Mouse (Mus musculus) neural tube, embryonic 15.5 days (tissue): ENCODE results near the gene Krt19. TPM values are rescaled to one million over a fixed set of nuclear protein-coding genes. Genes with fewer than 3 reads are reported as not detected.

Experiments used
- ATAC-seq: fragments of 200-750 bp; cut with Nextera tagmentation; 2 replicates; pipeline ENCODE4 v1.8.0; 2017; ENCODE audit warnings: mild to moderate bottlenecking, moderate TSS enrichment, moderate library complexity; ENCODE audit not compliant: low FRiP score
- H3K27ac ChIP-seq: fragments of 300-500 bp; sonication (generic); replicated peaks from 2 replicates; pipeline ENCODE4 v1.5.1; 2015; ENCODE audit warnings: mild to moderate bottlenecking, inconsistent platforms
- H3K27me3 ChIP-seq: fragments of 300-500 bp; sonication (generic); replicated peaks from 2 replicates; pipeline ENCODE4 v1.6.1; 2015; ENCODE audit warnings: inconsistent platforms
- H3K36me3 ChIP-seq: fragments of 300-500 bp; sonication (generic); 2 replicates; pipeline ENCODE4 v1.6.1; 2015; ENCODE audit warnings: inconsistent platforms
- H3K4me1 ChIP-seq: fragments of 300-500 bp; sonication (generic); 2 replicates; pipeline ENCODE4 v1.6.1; 2015; ENCODE audit warnings: inconsistent platforms
- H3K4me2 ChIP-seq: fragments of 300-500 bp; sonication (generic); 2 replicates; pipeline ENCODE4 v1.6.1; 2015; ENCODE audit warnings: inconsistent platforms, mild to moderate bottlenecking, moderate library complexity
- H3K4me3 ChIP-seq: fragments of 300-500 bp; sonication (generic); replicated peaks from 2 replicates; pipeline ENCODE4 v1.5.1; 2015; ENCODE audit warnings: mild to moderate bottlenecking, inconsistent platforms
- H3K9ac ChIP-seq: fragments of 300-500 bp; sonication (generic); replicated peaks from 2 replicates; pipeline ENCODE4 v1.6.1; 2015; ENCODE audit warnings: mild to moderate bottlenecking, inconsistent platforms
- H3K9me3 ChIP-seq: fragments of 300-500 bp; sonication (generic); replicated peaks from 2 replicates; pipeline ENCODE4 v1.6.1; 2016; ENCODE audit warnings: inconsistent platforms
- WGBS: fragments of 180-500 bp; shearing (Covaris S2); methylation state at CpG from one replicate; pipeline ENCODE4 v1.1.7; 2015; ENCODE audit warnings: mixed read lengths; 5-methylcytosine and 5-hydroxymethylcytosine counted together
- polyA plus RNA-seq: library from polyadenylated mRNA; unstranded; fragments of >200 nt; fragmentation: Nextera tagmentation; extraction: Ambion mirVana; gene quantifications from 2 replicates; pipeline ENCODE4 v1.2.1, GENCODE M21; 2015

Krt19 gene
- polyA plus RNA-seq, 1 experiment from 2014 or later: 4.5 TPM

DNA sequence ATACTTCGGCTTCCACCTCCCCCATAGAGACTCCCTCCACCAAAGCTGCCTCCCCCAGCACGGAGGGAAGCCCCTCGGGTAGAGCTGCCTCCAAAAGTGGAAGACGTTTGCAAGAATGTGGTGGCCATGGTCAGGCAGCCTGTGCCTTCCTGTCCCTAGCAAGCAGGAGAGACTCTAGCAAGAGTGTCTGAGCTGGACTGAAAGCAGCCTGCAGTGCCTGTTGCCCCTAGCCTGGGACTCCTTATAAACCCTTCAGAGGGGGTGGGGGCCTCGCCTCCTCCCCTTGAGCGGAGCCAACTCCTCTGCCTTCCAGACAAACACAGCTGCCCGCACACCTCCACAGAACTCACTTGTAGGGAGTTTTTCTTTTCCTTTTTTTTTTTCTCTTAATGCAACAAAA, 12.7 kb downstream of the Krt19 start, which contains the start of gene Krt15:
Krt15 (minus strand) TSS at position 198 of the 400 bp plus-strand sequence.
- Histone ChIP-seq H3K9me3 (no peaks in the 10 kb centered on the region), H3K4me1 (peaks cover 7% of the 10 kb centered on the region), H3K4me2 (no peak within 1 kb of the TSS), H3K9ac (no peak within 1 kb of the TSS), H3K27me3 (no peaks in the 10 kb centered on the region), H3K4me3 (no peak within 1 kb of the TSS), H3K36me3 (no peaks in the 10 kb centered on the region), H3K27ac (no peak within 1 kb of the TSS)
- WGBS: 72% methylated on average over 7 of the region's 7 CpGs
- ATAC-seq: no peak

DNA sequence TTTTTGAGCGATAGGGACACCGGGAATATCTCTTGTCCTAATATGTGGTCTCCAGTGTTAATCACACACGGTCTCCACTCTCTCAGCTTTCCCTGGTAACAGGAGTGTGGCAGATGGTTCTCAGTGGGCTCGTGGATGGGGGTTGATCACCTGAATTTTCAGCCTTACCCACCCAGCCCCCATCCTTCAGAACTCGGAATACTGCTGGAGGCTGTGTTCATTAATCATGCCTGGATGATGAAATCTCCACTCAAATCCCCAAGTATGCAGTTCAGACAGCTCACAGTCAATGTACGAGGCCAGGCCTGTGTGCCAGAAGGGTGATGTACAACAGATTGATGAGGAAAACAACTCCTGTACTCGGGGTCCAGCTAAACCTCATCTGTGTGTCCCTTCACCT, 23.6 kb downstream of the Krt19 start:
- Histone ChIP-seq H3K4me3 (no peak overlapping the region), H3K27ac (no peak overlapping the region), H3K4me1 (no peaks in the 10 kb centered on the region), H3K36me3 (no peaks in the 10 kb centered on the region), H3K9ac (no peak overlapping the region), H3K9me3 (no peaks in the 10 kb centered on the region), H3K27me3 (no peaks in the 10 kb centered on the region), H3K4me2 (no peak overlapping the region)
- 77% methylated on average over 7 of the region's 7 CpGs for WGBS
- no peak for ATAC-seq

DNA sequence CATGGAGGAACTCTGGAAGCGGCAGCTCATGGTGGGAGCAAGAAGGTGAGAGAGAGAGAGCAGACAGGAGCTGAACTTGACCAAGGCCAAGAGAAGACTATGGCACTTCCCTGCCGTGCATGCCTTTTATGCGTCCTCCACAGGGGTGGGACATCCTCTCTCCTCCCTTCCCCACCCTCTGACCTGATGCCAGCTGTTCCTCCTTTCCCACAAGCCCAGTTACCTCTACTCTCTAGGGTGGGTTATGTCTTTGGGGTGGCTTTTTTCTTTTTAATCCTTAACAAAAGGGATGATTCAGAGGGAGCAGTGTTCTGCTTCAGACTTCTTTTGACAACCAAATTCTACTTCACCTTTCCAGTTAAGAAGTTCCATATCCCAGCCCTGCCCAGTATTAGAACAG, 27.0 kb downstream of the Krt19 start, which contains the start of gene Krt13:
Krt13 (minus strand) TSS at position 101 of the 400 bp plus-strand sequence.
- Histone ChIP-seq H3K9me3 (no peaks in the 10 kb centered on the region), H3K27me3 (no peaks in the 10 kb centered on the region), H3K27ac (no peak within 1 kb of the TSS), H3K36me3 (no peaks in the 10 kb centered on the region), H3K9ac (no peak within 1 kb of the TSS), H3K4me2 (no peak within 1 kb of the TSS), H3K4me3 (no peak within 1 kb of the TSS), H3K4me1 (no peaks in the 10 kb centered on the region)
- WGBS: 71% methylated on average over 3 of the region's 3 CpGs
- no peak for ATAC-seq

GRCm38 (mm10) chr11:100120331-100120730, 28.1 kb downstream of the Krt19 start:
- H3K9ac ChIP-seq: no peak overlapping the region
- H3K9me3 ChIP-seq: no peaks in the 10 kb centered on the region
- ATAC-seq: no peak
- H3K27ac ChIP-seq: no peak overlapping the region
- no peaks in the 10 kb centered on the region for H3K36me3 ChIP-seq
- no peak overlapping the region for H3K4me2 ChIP-seq
- no peaks in the 10 kb centered on the region for H3K27me3 ChIP-seq
- no peaks in the 10 kb centered on the region for H3K4me1 ChIP-seq
- 90% methylated on average over 5 of the region's 5 CpGs for WGBS
- H3K4me3 ChIP-seq: no peak overlapping the region

GRCm38 (mm10) chr11:100113742-100114029, 34.8 kb downstream of the Krt19 start:
- Histone ChIP-seq H3K9ac (no peak overlapping the region), H3K4me1 (no peaks in the 10 kb centered on the region), H3K27me3 (no peaks in the 10 kb centered on the region), H3K27ac (no peak overlapping the region), H3K4me3 (no peak overlapping the region), H3K36me3 (no peaks in the 10 kb centered on the region), H3K9me3 (no peaks in the 10 kb centered on the region), H3K4me2 (no peak overlapping the region)
- ATAC-seq: no peak
- WGBS: 73% methylated on average over 2 of the region's 2 CpGs

DNA sequence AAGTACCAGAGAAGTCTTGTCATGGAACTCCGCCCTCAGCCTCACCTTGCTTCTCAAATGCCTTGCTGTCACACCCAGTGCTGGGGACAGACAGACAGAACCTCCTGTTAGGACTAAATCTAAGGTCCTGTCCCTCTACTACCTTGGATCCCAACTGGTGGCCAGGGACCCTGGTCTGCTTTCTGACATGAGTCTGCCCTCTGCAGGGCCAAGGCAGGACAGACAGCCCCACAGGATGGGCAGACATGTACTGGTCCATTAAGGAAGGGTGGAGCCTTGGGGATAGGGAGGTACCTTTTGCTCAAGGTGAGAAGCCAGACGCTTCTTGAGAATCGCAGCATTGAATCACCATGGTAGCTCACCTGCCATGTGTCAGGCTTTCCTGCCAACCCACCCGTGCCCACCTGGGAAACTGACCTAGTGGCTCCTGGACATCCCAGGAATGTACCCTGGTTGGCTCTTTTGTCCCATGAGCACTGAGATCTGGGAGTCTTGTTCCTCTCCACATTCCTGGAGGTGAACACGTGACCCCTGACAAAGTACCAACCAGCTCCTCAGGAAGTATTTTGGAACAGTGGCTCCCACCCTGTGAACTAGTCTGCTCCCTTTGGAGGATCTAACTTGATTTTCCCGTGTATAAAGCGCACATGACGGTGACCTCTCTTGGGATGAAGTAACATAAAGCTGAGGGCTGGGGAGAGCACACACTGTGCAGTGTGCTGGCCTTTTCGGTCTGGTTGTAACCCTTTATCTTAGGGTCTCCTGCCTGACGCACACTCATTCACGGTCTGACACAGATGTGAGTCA, 35.3 kb downstream of the Krt19 start:
- Histone ChIP-seq H3K4me2 (no peak overlapping the region), H3K36me3 (no peaks in the 10 kb centered on the region), H3K4me3 (no peak overlapping the region), H3K4me1 (no peaks in the 10 kb centered on the region), H3K9ac (no peak overlapping the region), H3K9me3 (no peaks in the 10 kb centered on the region), H3K27me3 (no peaks in the 10 kb centered on the region), H3K27ac (no peak overlapping the region)
- ATAC-seq: no peak
- WGBS: 86% methylated on average over 11 of the region's 11 CpGs

GRCm38 (mm10) chr11:100105576-100106122, 42.8 kb downstream of the Krt19 start, which contains the start of gene Krt36:
Gene Krt36, minus strand, starts transcription at chr11:100105626.
- H3K4me1 ChIP-seq: no peaks in the 10 kb centered on the region
- no peak within 1 kb of the TSS for H3K4me3 ChIP-seq
- H3K4me2 ChIP-seq: no peak within 1 kb of the TSS
- no peaks in the 10 kb centered on the region for H3K9me3 ChIP-seq
- H3K27ac ChIP-seq: no peak within 1 kb of the TSS
- H3K36me3 ChIP-seq: no peaks in the 10 kb centered on the region
- no peak within 1 kb of the TSS for H3K9ac ChIP-seq
- H3K27me3 ChIP-seq: no peaks in the 10 kb centered on the region
- 85% methylated on average over 6 of the region's 6 CpGs for WGBS
- no peak for ATAC-seq

DNA sequence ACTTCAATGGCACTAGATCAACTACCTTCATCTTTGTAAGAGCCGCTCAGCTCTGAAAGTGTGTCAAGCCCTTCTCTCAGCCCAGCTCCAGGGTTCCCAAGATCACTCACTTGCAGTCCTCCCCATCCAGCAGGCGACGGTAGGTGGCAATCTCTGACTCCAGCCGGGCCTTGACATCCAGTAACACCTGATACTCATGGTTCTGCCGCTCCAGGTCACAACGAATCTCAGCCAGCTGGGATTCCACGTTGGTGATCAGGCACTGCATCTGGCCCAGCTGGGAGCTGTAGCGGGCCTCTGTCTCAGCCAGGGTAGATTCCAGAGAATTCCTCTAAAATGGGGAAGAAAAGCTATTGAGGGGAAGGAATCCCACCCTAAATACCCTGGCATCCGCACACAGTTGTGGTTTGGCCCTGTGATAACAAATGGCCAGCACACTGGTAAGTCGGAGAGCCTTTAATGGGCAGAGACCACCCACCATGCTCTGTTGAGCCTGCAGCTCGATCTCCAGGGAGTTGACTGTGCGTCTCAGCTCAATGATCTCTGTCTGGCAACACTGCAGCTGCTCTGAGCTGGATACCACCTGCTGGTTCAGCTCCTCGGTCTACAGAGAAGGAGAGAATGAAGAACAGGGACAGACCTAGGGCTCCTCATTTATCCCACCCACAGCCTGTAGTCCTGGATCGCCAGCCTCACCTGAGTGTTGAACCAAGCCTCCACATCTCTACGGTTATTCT, 45.6 kb downstream of the Krt19 start:
- no peaks in the 10 kb centered on the region for H3K27me3 ChIP-seq
- no peak overlapping the region for H3K9ac ChIP-seq
- H3K4me3 ChIP-seq: no peak overlapping the region
- no peaks in the 10 kb centered on the region for H3K36me3 ChIP-seq
- H3K9me3 ChIP-seq: no peaks in the 10 kb centered on the region
- H3K4me2 ChIP-seq: no peak overlapping the region
- WGBS: 68% methylated on average over 15 of the region's 15 CpGs
- no peak overlapping the region for H3K27ac ChIP-seq
- 0 out of 2 replicates have a peak, but pooled peaks cover 2% of the 10 kb centered on the region for H3K4me1 ChIP-seq
- no peak for ATAC-seq

GRCm38 (mm10) chr11:100100391-100100790, 48.1 kb downstream of the Krt19 start:
- no peak overlapping the region for H3K27ac ChIP-seq
- no peak overlapping the region for H3K4me2 ChIP-seq
- WGBS: 91% methylated on average over 4 of the region's 4 CpGs
- no peak overlapping the region for H3K9ac ChIP-seq
- H3K9me3 ChIP-seq: no peaks in the 10 kb centered on the region
- no peak for ATAC-seq
- H3K36me3 ChIP-seq: no peaks in the 10 kb centered on the region
- H3K4me1 ChIP-seq: 0 out of 2 replicates have a peak, but pooled peaks cover 3% of the 10 kb centered on the region
- no peak overlapping the region for H3K4me3 ChIP-seq
- no peaks in the 10 kb centered on the region for H3K27me3 ChIP-seq

DNA sequence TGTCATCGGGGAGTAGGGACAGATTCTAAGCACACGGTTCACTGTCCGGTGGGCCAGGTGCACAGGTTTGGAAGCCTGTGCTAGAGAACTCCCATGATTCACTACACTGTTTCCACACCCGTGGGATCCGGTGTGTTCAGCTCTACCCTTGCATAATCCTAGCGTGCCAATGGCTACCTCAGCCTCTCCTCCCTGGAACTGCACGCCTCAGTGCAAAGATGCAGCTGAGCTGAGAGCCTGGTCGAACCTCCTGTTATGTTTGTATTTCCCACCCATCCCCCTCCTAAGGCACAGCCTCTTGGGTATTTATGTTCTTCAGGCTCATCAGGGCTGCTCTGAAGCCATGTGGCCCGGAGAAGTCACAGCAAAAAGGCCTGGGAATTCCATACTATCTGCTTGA, 50.6 kb downstream of the Krt19 start:
- ATAC-seq: no peak
- WGBS: 81% methylated on average over 9 of the region's 9 CpGs

DNA sequence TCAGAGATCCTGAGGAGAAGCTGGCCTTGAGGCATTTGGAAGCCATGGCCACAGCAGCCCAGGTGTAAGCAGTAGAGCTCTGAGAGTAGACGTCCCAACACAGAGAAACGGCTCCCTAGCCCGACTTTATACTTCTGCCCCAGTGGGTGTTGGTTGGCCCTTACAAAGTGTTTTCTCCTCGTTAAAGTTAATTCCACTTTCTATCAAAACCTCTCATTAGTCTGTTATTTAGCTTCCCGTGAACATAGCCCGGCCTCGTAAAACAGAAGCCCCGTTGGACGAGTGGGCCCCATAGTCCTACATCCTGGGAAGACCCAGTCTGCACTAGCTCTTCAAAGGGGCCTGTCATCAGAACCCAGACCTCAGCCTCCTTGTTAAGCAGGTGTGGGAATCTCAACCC, 52.3 kb downstream of the Krt19 start, which contains the start of gene Krt35:
Krt35 (minus strand) TSS at position 101 of the 400 bp plus-strand sequence.
- H3K4me3 ChIP-seq: no peak within 1 kb of the TSS
- H3K4me2 ChIP-seq: no peak within 1 kb of the TSS
- H3K27me3 ChIP-seq: no peaks in the 10 kb centered on the region
- H3K4me1 ChIP-seq: 0 out of 2 replicates have a peak, but pooled peaks cover 3% of the 10 kb centered on the region
- no peaks in the 10 kb centered on the region for H3K9me3 ChIP-seq
- 77% methylated on average over 9 of the region's 9 CpGs for WGBS
- no peak for ATAC-seq
- no peak within 1 kb of the TSS for H3K27ac ChIP-seq
- no peak within 1 kb of the TSS for H3K9ac ChIP-seq
- no peaks in the 10 kb centered on the region for H3K36me3 ChIP-seq

More for the DNA sequence above, 50.6 kb downstream of the Krt19 start:
- H3K4me2 ChIP-seq: no peak overlapping the region
- H3K9me3 ChIP-seq: no peaks in the 10 kb centered on the region
- H3K27me3 ChIP-seq: no peaks in the 10 kb centered on the region
- 0 out of 2 replicates have a peak, but pooled peaks cover 3% of the 10 kb centered on the region for H3K4me1 ChIP-seq
- H3K27ac ChIP-seq: no peak overlapping the region
- H3K36me3 ChIP-seq: no peaks in the 10 kb centered on the region
- no peak overlapping the region for H3K9ac ChIP-seq
- no peak overlapping the region for H3K4me3 ChIP-seq
